Mouse (Mus musculus) ES-Bruce4 (cell line): ENCODE results near the gene Pigz. TPM values are rescaled to one million over a fixed set of nuclear protein-coding genes. Genes with fewer than 3 reads are reported as not detected.
A peak's percentile ranks its signal among the peaks of the same experiment; 100 is the strongest.

ENCODE experiments used
- H3K27ac ChIP-seq: 2 replicates; pipeline ENCODE4 v1.5.1; 2012; ENCODE audit warnings: low read length, inconsistent platforms; ENCODE audit not compliant: insufficient read depth
- H3K27me3 ChIP-seq: 2 replicates; pipeline ENCODE4 v1.6.1; 2012; ENCODE audit warnings: mild to moderate bottlenecking, low read length, inconsistent platforms; ENCODE audit not compliant: control insufficient read depth, poor library complexity, insufficient read depth, severe bottlenecking
- H3K36me3 ChIP-seq: 2 replicates; pipeline ENCODE4 v1.6.1; 2012; ENCODE audit warnings: inconsistent platforms, mild to moderate bottlenecking, low read length, moderate library complexity; ENCODE audit not compliant: control insufficient read depth, poor library complexity, insufficient read depth, severe bottlenecking
- H3K4me1 ChIP-seq: one replicate; pipeline ENCODE4 v1.8.1; 2011; ENCODE audit warnings: low read length; ENCODE audit not compliant: control insufficient read depth, insufficient read depth
- H3K4me3 ChIP-seq: 2 replicates; pipeline ENCODE4 v1.5.1; 2011; ENCODE audit warnings: low read depth, mild to moderate bottlenecking, low read length
- H3K9ac ChIP-seq: 2 replicates; pipeline ENCODE4 v1.6.1; 2012; ENCODE audit warnings: low read depth, mild to moderate bottlenecking, inconsistent platforms; ENCODE audit not compliant: poor library complexity, severe bottlenecking
- H3K9me3 ChIP-seq: replicated peaks from 2 replicates; pipeline ENCODE4 v1.6.1; 2012; ENCODE audit warnings: mild to moderate bottlenecking, low read length, inconsistent platforms; ENCODE audit not compliant: control insufficient read depth, poor library complexity, insufficient read depth, severe bottlenecking
- CTCF ChIP-seq: IDR thresholded peaks from one replicate; pipeline ENCODE4 v1.8.1; 2011; ENCODE audit warnings: low read depth, low read length
- EP300 ChIP-seq: IDR thresholded peaks from 2 replicates; pipeline ENCODE4 v1.6.1; 2011; ENCODE audit warnings: low read depth, low read length; ENCODE audit not compliant: insufficient read depth
- POLR2A ChIP-seq: IDR thresholded peaks from one replicate; pipeline ENCODE4 v1.8.1; 2011; ENCODE audit warnings: low read length; ENCODE audit not compliant: insufficient read depth
- polyA plus RNA-seq: library from polyadenylated mRNA; stranded (reverse); fragments of >200 nt; gene quantifications from 2 replicates; pipeline ENCODE4 v1.2.4, GENCODE M21; 2011; ENCODE audit warnings: low read depth; ENCODE audit not compliant: missing spikeins, insufficient read depth, insufficient read length

Pigz gene
- polyA plus RNA-seq, 1 experiment, result not detected

GRCm38 (mm10) chr16:31898546-31899326 lies 34.9 kb upstream of the Pigz start:
- H3K4me1 ChIP-seq, result no peaks in the 10 kb centered on the region
- no peak overlapping the region for H3K9ac ChIP-seq
- H3K9me3 ChIP-seq, result no peaks in the 10 kb centered on the region
- no peak overlapping the region for H3K4me3 ChIP-seq
- no peak overlapping the region for H3K27ac ChIP-seq
- no peak for TF ChIP-seq POLR2A
- TF ChIP-seq CTCF, result no peak
- TF ChIP-seq EP300, result no peak
- H3K27me3 ChIP-seq, result no peaks in the 10 kb centered on the region
- H3K36me3 ChIP-seq, result no peaks in the 10 kb centered on the region

GRCm38 (mm10) chr16:31901886-31902285 lies 31.8 kb upstream of the Pigz start:
- Histone ChIP-seq H3K4me3 (no peak overlapping the region), H3K9me3 (no peaks in the 10 kb centered on the region), H3K4me1 (no peaks in the 10 kb centered on the region), H3K27me3 (no peaks in the 10 kb centered on the region), H3K9ac (no peak overlapping the region), H3K27ac (no peak overlapping the region), H3K36me3 (no peaks in the 10 kb centered on the region)
- no peak for TF ChIP-seq EP300
- no peak for TF ChIP-seq POLR2A
- no peak for TF ChIP-seq CTCF

- TF ChIP-seq EP300 (no peak), POLR2A (no peak), CTCF (no peak)
- no peaks in the 10 kb centered on the region for H3K36me3 ChIP-seq
- no peak overlapping the region for H3K27ac ChIP-seq
- H3K4me1 ChIP-seq, result no peaks in the 10 kb centered on the region
- no peaks in the 10 kb centered on the region for H3K9me3 ChIP-seq
- no peak overlapping the region for H3K4me3 ChIP-seq
- H3K27me3 ChIP-seq, result no peaks in the 10 kb centered on the region
- H3K9ac ChIP-seq, result no peak overlapping the region
Observed at GRCm38 (mm10) chr16:31903239-31903638, 30.4 kb upstream of the Pigz start.

- Histone ChIP-seq H3K36me3 (no peaks in the 10 kb centered on the region), H3K9me3 (no peaks in the 10 kb centered on the region), H3K4me3 (no peak overlapping the region), H3K4me1 (no peaks in the 10 kb centered on the region), H3K27ac (no peak overlapping the region), H3K9ac (no peak overlapping the region), H3K27me3 (no peaks in the 10 kb centered on the region)
- TF ChIP-seq CTCF, result peak; percentile 81
- TF ChIP-seq EP300, result no peak
Observed at GRCm38 (mm10) chr16:31905331-31905730, 28.3 kb upstream of the Pigz start.

- H3K9me3 ChIP-seq, result no peaks in the 10 kb centered on the region
- no peak overlapping the region for H3K4me3 ChIP-seq
- H3K4me1 ChIP-seq, result no peaks in the 10 kb centered on the region
- H3K27me3 ChIP-seq, result no peaks in the 10 kb centered on the region
- H3K9ac ChIP-seq, result no peak overlapping the region
- TF ChIP-seq CTCF, result no peak
- TF ChIP-seq POLR2A, result no peak
- TF ChIP-seq EP300, result no peak
- H3K36me3 ChIP-seq, result no peaks in the 10 kb centered on the region
- no peak overlapping the region for H3K27ac ChIP-seq
Observed at GRCm38 (mm10) chr16:31905891-31906825, 27.5 kb upstream of the Pigz start.

GRCm38 (mm10) chr16:31906896-31907295 lies 26.8 kb upstream of the Pigz start:
- Histone ChIP-seq H3K4me1 (no peaks in the 10 kb centered on the region), H3K9me3 (no peaks in the 10 kb centered on the region), H3K27ac (no peak overlapping the region), H3K27me3 (no peaks in the 10 kb centered on the region), H3K4me3 (0 out of 2 replicates have a peak overlapping the region, but pooled peaks have one; percentile 31), H3K36me3 (no peaks in the 10 kb centered on the region), H3K9ac (no peak overlapping the region)
- TF ChIP-seq CTCF, result no peak
- no peak for TF ChIP-seq POLR2A
- no peak for TF ChIP-seq EP300
